Mouse (Mus musculus) heart, embryonic 14.5 days (tissue): ENCODE measurements at regions not wholly inside any gene's neighbourhood (a gene's known extent, or its start where the extent isn't known, plus 50 kb on each side); places are given as distances from the start of the nearest gene placed in this dataset.
A peak's percentile ranks its signal among the peaks of the same experiment; 100 is the strongest.

ENCODE experiments used
- ATAC-seq: fragments of 200-750 bp; cut with Nextera tagmentation; 2 replicates; pipeline ENCODE4 v1.8.0; 2017; ENCODE audit warnings: low read depth, moderate TSS enrichment; ENCODE audit not compliant: insufficient number of reproducible peaks, insufficient read depth, low FRiP score
- H3K27ac ChIP-seq, 2 experiments: fragments of 200-500 bp in 1 of 2; fragments of 300-500 bp in 1 of 2; sonication (generic) in 1 of 2; replicated peaks in 1 of 2; 2 replicates each; pipeline ENCODE4 v1.5.1; 2012 to 2014; ENCODE audit warnings: low read depth in 2 of 2, low read length in 2 of 2, control low read depth in 1 of 2, mild to moderate bottlenecking in 1 of 2, mixed read lengths in 1 of 2; ENCODE audit not compliant: control insufficient read depth in 1 of 2, insufficient read depth in 1 of 2
- H3K27me3 ChIP-seq: fragments of 300-500 bp; sonication (generic); 2 replicates; pipeline ENCODE4 v1.6.1; 2014; ENCODE audit warnings: mild to moderate bottlenecking, low read length, control low read depth; ENCODE audit not compliant: control insufficient read depth, insufficient read depth
- H3K36me3 ChIP-seq: fragments of 300-500 bp; sonication (generic); 2 replicates; pipeline ENCODE4 v1.6.1; 2014; ENCODE audit warnings: mild to moderate bottlenecking, control low read depth, low read length, mixed read lengths; ENCODE audit not compliant: control insufficient read depth, insufficient read depth
- H3K4me1 ChIP-seq, 2 experiments: fragments of 200-500 bp in 1 of 2; fragments of 300-500 bp in 1 of 2; sonication (generic) in 1 of 2; 2 replicates each; pipeline ENCODE4 v1.6.1; 2012 to 2014; ENCODE audit warnings: low read length in 2 of 2, control low read depth in 1 of 2, mixed read lengths in 1 of 2; ENCODE audit not compliant: control insufficient read depth in 2 of 2, insufficient read depth in 2 of 2
- H3K4me2 ChIP-seq: fragments of 300-500 bp; sonication (generic); 2 replicates; pipeline ENCODE4 v1.6.1; 2014; ENCODE audit warnings: mild to moderate bottlenecking, low read length
- H3K4me3 ChIP-seq, 2 experiments: fragments of 200-500 bp in 1 of 2; fragments of 300-500 bp in 1 of 2; sonication (generic) in 1 of 2; 2 replicates each; pipeline ENCODE4 v1.5.1; 2012 to 2014; ENCODE audit warnings: low read length in 2 of 2, mild to moderate bottlenecking in 2 of 2, control low read depth in 1 of 2, low read depth in 1 of 2, moderate library complexity in 1 of 2; ENCODE audit not compliant: control insufficient read depth in 1 of 2, insufficient read depth in 1 of 2
- H3K9ac ChIP-seq: fragments of 300-500 bp; sonication (generic); 2 replicates; pipeline ENCODE4 v1.6.1; 2014; ENCODE audit warnings: mild to moderate bottlenecking, low read length
- H3K9me3 ChIP-seq: fragments of 300-500 bp; sonication (generic); 2 replicates; pipeline ENCODE4 v1.6.1; 2016; ENCODE audit warnings: low read length, control low read depth; ENCODE audit not compliant: control insufficient read depth
- WGBS: fragments of 180-500 bp; shearing (Covaris S2); extraction: QIAGEN DNeasy Blood & Tissue Kit; methylation state at CpG from one replicate; pipeline ENCODE4 v1.1.7; 2014; 5-methylcytosine and 5-hydroxymethylcytosine counted together

DNA sequence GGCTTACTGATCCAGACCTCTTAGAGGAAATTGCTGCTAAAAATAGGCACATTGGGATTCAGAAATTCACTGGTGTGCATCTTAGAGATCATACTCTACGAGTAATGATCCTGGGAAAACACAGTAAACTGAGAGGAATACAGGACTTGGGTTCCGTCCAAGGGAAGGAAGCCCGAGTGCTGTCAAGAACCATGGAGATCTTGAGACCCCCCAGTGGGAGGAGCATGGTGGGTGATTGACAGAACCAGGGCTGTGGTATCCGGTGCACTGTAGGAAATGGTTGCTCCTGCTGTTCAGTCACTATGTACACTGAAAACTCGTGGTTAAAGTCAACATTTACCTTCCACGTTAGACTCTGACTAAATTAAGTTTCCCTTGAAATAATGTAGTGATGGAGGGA lies 303.8 kb upstream of the Mon1b start:
- H3K4me3 ChIP-seq, result no peak overlapping the region

DNA sequence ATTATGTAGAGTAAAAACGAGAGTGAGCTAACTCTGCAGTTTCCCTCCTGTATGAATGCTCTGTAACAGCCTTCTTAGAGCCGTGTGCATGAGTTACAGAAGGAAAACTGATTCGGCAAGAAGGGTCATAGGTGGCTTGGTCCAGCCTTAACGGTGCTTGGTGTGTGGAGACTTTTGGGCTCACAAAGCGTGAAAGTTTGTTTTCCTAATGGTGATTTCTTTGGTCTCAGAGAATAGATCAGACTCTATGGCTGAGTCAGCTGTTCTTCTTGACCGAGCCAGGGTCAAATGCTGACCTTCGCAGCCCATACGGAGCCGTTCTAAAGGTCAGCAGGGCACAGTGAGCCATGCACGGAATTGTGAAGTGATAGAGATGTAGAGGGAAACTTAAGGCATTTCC lies 294.1 kb upstream of the Mon1b start:
- Histone ChIP-seq H3K9me3 (no peaks in the 10 kb centered on the region), H3K9ac (no peak overlapping the region), H3K4me2 (no peak overlapping the region), H3K27me3 (no peaks in the 10 kb centered on the region), H3K36me3 (no peaks in the 10 kb centered on the region), H3K4me1 (no peaks in the 10 kb centered on the region), H3K4me3 (no peak overlapping the region), H3K27ac (no peak overlapping the region)
- no peak for ATAC-seq
- 77% methylated on average over 10 of the region's 10 CpGs for WGBS

More for the DNA sequence above, 303.8 kb upstream of the Mon1b start:
- WGBS, result 52% methylated on average over 6 of the region's 6 CpGs
- no peak overlapping the region for H3K9ac ChIP-seq
- no peaks in the 10 kb centered on the region for H3K36me3 ChIP-seq
- H3K4me1 ChIP-seq, result no peaks in the 10 kb centered on the region
- H3K9me3 ChIP-seq, result no peaks in the 10 kb centered on the region
- no peaks in the 10 kb centered on the region for H3K27me3 ChIP-seq
- no peak for ATAC-seq
- H3K4me2 ChIP-seq, result no peak overlapping the region
- H3K27ac ChIP-seq, result no peak overlapping the region

DNA sequence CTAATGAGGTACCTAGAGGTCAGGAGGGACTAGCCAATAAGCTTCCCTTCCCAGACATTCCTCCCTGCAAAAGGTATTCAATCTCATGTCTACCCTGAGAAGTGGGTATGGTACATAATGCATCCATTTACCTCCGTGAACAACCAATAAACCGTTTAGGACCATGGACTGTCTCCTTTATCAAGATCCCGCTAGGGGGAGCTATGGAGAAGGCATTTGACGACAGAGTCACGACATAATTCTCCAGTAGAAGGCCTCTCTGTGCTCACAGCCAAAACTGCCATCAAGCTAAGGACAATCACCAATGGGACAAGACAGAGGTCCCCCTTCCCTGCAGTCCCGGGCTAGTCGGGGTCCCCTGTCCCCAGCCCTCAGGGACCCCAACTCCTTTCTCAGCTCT lies 273.5 kb upstream of the Mon1b start:
- 43% methylated on average over 7 of the region's 7 CpGs for WGBS
- H3K4me3 ChIP-seq, result no peak overlapping the region
- no peak overlapping the region for H3K27ac ChIP-seq
- ATAC-seq, result no peak
- no peaks in the 10 kb centered on the region for H3K27me3 ChIP-seq
- no peaks in the 10 kb centered on the region for H3K9me3 ChIP-seq
- no peaks in the 10 kb centered on the region for H3K36me3 ChIP-seq
- no peak overlapping the region for H3K9ac ChIP-seq
- no peaks in the 10 kb centered on the region for H3K4me1 ChIP-seq
- no peak overlapping the region for H3K4me2 ChIP-seq

DNA sequence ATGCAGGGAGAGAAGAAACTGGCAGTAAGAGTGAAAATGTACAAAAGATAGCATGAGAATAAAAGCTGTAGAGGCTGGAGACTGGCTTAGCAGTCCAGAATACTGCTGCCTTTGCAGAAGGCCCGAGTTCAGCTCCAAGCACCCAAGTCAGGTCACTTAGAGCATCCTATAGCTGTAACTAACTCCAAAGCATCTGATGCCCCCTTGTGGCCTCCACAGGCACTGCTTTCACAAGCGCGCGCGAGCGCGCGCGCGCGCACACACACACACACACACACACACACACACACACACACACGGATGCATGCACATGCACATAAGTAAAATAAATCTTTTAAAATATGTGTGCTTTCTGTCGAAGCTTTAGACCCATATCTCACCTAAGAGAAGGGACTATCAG lies 271.2 kb upstream of the Mon1b start:
- no peak overlapping the region for H3K9ac ChIP-seq
- H3K36me3 ChIP-seq, result no peaks in the 10 kb centered on the region
- H3K4me1 ChIP-seq, result no peaks in the 10 kb centered on the region
- no peaks in the 10 kb centered on the region for H3K27me3 ChIP-seq
- ATAC-seq, result no peak
- 84% methylated on average over 13 of the region's 13 CpGs for WGBS
- H3K4me2 ChIP-seq, result no peak overlapping the region
- no peaks in the 10 kb centered on the region for H3K9me3 ChIP-seq
- no peak overlapping the region for H3K4me3 ChIP-seq
- no peak overlapping the region for H3K27ac ChIP-seq

DNA sequence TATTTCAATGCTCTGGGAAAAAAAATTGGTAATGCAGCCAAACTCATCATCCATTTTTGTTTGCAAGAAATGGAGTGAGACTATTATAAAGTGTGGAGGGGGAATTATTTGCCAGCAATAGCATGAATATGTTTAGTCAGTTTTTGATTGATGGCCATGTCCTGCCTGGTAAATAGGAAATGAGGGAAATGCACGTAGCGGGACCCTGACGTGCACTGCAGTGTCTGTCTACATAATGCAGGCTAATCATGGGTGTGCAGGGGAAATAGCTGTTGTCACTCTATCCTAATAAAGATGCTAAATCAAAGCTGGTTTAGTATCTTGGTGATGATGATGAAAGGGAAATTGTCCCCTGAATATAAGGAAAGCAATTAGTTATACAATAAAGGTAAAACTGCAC lies 251.9 kb upstream of the Mon1b start:
- H3K27ac ChIP-seq, result peak overlapping the region; percentile 57 to 72; a peak in 3 of 4 replicates
- WGBS, result 43% methylated on average over 3 of the region's 3 CpGs
- no peaks in the 10 kb centered on the region for H3K36me3 ChIP-seq
- no peaks in the 10 kb centered on the region for H3K27me3 ChIP-seq
- no peak overlapping the region for H3K9ac ChIP-seq
- H3K4me3 ChIP-seq, result no peak overlapping the region
- H3K9me3 ChIP-seq, result no peaks in the 10 kb centered on the region
- ATAC-seq, result no peak
- peak overlapping the region; percentile 19; the same call in 1 of the 2 replicates for H3K4me2 ChIP-seq
- H3K4me1 ChIP-seq, result peaks cover 3 to 4% of the 10 kb centered on the region in 2 experiments

DNA sequence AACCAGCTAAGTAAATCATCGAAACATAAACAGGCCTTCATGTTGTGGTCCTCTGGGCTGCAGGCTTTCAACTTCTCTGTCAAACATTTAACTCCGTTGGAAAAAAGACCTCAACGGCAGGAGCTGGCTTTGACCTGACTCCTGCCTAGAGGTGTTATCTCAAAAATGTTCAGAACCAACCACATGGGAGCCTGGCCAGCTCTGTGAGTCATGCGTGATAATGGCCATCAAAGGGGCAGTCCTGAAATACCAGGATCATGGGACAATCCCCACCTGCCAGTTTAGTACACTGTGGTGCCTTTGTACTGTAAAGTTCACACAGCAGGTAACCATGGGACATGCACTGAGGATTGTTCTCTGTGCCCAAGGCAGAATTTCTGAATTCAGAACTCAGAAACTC lies 251.4 kb upstream of the Mon1b start:
- Histone ChIP-seq H3K9ac (no peak overlapping the region), H3K27me3 (no peaks in the 10 kb centered on the region), H3K4me2 (peak overlapping the region; percentile 19; the same call in 1 of the 2 replicates), H3K9me3 (no peaks in the 10 kb centered on the region), H3K4me1 (peaks cover 3 to 4% of the 10 kb centered on the region in 2 experiments), H3K36me3 (no peaks in the 10 kb centered on the region), H3K4me3 (no peak overlapping the region), H3K27ac (peak overlapping the region; percentile 57 to 72; a peak in 3 of 4 replicates)
- WGBS, result 16% methylated on average over 4 of the region's 4 CpGs
- ATAC-seq, result peak; percentile 83

DNA sequence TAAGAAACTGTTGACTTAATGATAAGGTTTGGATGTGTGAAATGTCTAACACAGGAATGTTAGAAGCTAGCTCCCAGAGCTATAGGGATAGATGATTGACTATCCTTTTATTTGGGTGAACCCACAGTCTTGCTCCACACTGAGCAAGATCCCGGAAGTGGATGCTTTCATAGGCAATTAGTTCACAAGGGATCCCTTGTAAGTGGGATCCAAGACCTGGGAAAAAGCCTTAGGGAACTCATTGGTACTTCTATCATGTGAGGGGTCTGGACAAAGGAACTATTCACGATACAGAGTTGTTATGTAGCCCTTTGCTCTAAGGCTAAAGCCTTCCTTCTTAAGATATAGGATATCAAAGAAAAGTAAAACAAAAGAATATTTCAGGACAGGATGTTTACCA lies 245.9 kb upstream of the Mon1b start:
- no peak for ATAC-seq
- H3K36me3 ChIP-seq, result no peaks in the 10 kb centered on the region
- WGBS, result 53% methylated on average over 2 of the region's 2 CpGs

DNA sequence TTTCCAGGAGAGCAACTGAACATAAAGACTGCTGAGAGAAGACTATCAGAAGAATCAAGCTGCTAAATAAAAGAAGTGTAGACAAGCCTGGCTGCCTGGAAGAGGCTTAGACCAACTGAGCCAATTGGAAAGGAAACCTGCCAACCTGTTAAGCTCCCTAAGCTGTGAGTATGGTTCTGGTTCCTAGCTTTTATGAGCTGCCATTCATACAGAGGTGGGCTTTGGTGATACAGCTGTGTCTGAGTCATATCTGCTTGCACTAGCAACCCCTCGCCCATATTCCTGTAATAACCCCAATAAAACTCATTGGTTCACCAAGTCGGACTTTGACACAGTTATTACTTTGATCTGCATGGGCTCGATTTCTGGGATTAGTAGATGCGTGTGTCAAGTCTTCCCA lies 245.3 kb upstream of the Mon1b start:
- no peaks in the 10 kb centered on the region for H3K27me3 ChIP-seq
- no peak overlapping the region for H3K9ac ChIP-seq
- H3K27ac ChIP-seq, result no peak overlapping the region
- no peaks in the 10 kb centered on the region for H3K9me3 ChIP-seq
- ATAC-seq, result no peak
- H3K4me3 ChIP-seq, result no peak overlapping the region
- 0 out of 4 replicates have a peak, but pooled peaks cover 0 to 3% of the 10 kb centered on the region in 2 experiments for H3K4me1 ChIP-seq
- no peak overlapping the region for H3K4me2 ChIP-seq
- no peaks in the 10 kb centered on the region for H3K36me3 ChIP-seq
- 68% methylated on average over 4 of the region's 4 CpGs for WGBS

More for the DNA sequence above, 245.9 kb upstream of the Mon1b start:
- Histone ChIP-seq H3K9me3 (no peaks in the 10 kb centered on the region), H3K27ac (no peak overlapping the region), H3K9ac (no peak overlapping the region), H3K27me3 (no peaks in the 10 kb centered on the region), H3K4me2 (no peak overlapping the region), H3K4me3 (no peak overlapping the region), H3K4me1 (0 out of 4 replicates have a peak, but pooled peaks cover 0 to 3% of the 10 kb centered on the region in 2 experiments)
